Mouse (Mus musculus) urinary bladder, postnatal 25 days (tissue): ENCODE results near the gene Zbed4.
A peak's percentile ranks its signal among the peaks of the same experiment; 100 is the strongest.
"Not testable (repeated sequence)": the region's sequence is repeated elsewhere in the genome, so short reads cannot be mapped to it uniquely, and the experiment has no call there.

Experiments
- DNase-seq: peaks from one replicate; pipeline ENCODE4 v3.0.0; 2022; ENCODE audit warnings: low spot score

Gene Zbed4

DNA sequence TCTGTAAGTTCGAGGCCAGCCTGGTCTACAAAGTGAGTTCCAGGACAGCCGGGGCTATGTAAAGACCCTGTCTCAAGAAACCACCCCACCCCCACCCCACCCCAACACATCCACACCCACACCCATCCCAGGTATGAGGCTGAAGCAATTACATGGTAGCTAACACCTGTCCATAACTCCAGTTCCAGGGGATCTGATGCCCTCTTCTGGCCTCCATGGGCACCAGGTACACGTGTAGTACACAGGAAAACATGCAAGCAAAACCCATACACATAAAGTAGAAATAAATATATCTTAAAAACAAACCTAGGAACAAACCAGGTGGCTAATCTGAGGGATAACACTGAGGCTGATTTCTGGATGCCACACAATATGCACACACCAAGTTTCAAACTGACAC lies 61.8 kb downstream of the Zbed4 start:
- DNase-seq: no peak

DNA sequence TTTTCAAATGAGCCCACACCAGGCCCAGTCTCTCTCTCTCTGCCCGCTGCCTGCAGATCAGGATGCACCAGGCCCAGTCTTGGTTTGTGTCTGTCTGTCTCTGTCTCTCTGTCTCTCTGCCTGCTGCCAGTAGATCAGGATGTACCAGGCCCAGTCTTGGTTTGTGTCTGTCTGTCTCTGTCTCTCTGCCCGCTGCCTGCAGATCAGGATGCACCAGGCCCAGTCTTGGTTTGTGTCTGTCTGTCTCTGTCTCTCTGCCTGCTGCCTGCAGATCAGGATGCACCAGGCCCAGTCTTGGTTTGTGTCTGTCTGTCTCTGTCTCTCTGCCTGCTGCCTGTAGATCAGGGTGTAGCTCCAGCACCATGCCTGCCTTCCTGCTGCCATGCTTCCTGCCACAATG lies 62.4 kb downstream of the Zbed4 start:
- DNase-seq: not testable (repeated sequence)

DNA sequence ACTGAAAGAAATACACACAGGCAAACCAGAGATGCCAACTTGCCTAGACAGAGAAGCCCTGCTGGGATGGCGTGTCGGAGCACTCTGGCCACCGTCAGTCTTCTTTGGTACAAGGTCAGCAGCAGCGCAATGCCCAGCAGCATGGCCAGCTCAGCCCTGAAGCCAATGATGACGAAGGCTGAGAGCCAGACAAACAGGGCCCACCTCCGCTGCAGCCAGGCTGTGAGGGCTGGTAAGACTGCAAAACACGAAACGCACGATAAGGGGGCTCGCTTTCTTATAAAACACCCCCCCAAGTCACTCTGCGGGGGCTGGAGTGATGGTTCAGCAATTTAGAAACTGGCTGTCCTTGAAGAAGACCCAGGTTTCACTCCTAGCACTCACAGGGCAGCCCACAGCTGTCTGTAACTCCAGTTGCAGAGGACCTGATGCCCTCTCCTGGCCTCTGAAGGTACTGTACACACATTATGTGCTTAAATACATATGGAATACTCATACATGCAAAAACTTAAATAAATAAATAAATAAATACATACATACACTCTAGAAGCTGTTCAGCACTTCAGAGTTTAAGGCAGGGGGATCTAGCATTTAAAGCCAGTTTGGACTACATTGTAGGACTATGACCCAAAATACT lies 63.1 kb downstream of the Zbed4 start:
- no peak for DNase-seq

DNA sequence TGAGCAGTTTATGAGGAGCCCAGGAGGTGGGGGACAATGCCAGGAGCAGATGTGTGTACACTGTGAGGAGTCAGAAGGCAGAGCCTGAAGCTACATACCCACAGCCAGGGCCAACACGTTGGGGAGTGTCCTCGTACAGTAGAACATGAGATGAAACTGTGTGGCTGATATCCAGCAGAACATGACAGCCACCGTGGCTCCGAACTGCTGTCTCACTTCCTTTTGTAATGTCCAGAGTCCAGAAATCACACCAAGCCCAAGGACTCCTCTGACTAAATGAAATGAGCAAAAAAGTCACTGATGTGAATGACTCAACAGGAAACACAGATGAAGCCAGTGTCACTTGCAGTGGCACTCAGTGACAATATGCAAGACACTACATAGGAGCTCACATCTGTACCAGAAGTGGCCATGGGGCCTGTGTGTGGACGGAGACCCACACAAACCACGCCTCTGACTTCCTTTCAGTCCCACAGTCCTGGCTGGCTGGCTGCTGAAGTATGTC lies 63.8 kb downstream of the Zbed4 start:
- no peak for DNase-seq

DNA sequence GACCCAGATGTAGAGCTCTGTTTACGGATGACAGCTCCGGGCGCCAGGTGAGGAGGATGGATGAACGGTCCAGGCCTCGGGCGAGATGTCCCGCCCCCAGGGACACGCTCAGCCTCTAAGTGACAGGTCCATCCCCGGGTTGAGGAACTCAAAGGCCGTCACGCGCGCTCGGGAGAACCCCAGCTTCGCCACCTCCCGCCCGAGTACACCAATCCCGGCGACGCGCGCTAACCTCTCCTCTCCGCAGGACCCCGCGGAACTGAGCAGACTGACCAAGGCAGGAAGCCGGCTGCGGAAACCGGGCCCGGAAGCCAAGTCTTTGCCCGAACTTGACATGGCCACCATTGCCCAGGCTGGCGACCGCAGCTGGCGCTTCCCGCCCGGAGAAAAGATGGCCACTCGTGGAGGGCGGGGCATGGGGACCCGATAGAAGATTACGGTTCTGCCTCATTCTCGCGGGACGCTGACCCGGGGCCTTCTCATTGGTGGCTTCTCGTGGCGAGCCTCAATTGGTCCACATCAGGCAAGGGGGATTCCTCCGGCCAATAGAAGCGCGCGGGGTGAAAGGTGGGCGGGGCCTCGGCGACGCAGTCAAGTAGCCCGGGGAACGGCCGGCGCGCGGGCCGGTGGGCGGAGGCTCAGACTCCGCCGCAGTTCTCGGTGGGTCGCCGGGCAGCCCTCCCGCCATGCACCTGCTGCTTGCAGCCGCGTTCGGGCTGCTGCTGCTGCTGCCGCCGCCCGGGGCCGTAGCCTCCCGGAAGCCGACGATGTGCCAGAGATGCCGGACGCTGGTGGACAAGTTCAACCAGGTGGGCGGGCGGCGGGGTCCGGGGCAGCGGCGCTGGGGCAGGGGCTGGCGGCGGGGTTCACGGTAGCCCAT lies 67.8 kb downstream of the Zbed4 start, which contains the start of the genes Alg12 and Creld2:
Alg12 (minus strand) TSS at position 293 of the 880 bp plus-strand sequence.
Creld2 (plus strand) TSS at position 621 of the 880 bp plus-strand sequence.
- peak; percentile 98 for DNase-seq

DNA sequence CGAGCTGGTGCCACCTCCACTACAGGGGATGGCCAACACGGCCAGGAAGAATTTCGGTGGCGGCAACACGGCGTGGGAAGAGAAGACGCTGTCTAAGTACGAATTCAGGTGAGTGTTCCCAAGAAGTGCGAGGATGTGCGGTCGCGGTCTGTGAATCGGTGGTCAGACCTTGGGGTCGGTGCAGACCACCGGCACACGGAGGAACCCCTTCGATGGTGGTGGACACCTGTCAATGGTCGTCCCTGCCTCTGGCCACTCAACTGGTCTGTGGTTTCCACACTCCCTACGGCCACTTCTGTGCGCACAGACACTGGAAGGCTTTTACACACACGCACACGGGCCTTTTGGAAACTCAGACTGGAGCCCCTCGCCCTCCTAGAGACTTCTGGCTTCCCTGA lies 68.4 kb downstream of the Zbed4 start:
- DNase-seq: no peak

DNA sequence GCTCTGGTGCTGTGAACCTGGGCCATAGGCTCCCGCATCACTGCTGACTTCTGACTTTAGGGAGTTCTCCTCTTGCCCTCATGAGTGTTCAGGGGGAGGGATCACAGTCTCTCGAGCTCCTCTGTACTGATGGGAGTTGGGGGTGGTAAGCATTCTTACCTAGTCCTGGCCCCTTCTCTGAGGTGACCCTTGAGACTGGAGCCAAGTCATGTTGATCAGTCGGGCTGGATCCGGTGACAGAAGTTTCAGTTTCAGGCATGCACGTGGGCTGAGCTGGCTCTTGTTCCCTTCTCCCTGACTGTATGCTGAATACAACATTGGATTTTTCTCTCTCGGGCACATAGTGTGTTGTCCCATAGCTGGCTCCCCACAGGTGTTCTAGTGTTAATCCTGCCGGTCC lies 69.9 kb downstream of the Zbed4 start:
- DNase-seq: no peak

DNA sequence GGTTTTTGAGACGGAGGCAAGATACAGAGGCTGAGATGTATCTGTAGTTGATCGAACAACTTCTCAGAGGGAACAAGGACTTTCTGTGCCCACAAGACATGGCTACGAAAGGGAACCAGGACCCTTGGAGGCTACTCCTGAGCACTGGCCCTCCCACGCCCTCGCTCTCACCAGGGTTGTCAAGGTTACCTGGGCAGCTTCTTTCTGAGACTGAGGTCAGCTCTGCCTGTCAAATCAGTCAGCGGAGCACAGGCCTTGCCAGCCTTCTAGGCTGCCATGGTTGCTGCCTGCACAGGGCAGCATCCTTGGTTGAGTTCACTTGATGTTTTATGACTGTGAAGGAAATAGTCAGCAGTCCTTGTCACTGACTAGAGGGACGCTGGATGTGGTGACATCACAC lies 71.1 kb downstream of the Zbed4 start:
- DNase-seq: no peak

DNA sequence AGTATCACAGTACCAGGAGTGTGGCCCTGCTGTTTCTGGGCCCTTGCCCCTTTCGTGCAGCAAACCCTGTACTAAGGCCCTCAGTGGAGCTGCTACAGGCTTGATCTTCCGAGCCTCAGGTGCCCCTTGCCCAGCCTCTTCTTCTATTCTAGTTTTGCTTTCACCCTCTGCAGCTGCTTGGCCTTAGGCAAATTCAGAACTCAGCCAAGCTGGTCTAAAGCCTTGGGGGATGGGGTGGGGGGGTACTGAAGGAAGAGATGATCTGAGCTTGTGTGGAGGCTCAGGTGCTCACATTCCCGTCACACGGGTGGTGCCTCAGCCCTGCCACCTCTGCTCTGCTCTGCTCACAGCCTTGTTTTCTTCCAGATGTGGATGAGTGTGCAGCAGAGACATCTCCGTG lies 71.9 kb downstream of the Zbed4 start:
- no peak for DNase-seq

DNA sequence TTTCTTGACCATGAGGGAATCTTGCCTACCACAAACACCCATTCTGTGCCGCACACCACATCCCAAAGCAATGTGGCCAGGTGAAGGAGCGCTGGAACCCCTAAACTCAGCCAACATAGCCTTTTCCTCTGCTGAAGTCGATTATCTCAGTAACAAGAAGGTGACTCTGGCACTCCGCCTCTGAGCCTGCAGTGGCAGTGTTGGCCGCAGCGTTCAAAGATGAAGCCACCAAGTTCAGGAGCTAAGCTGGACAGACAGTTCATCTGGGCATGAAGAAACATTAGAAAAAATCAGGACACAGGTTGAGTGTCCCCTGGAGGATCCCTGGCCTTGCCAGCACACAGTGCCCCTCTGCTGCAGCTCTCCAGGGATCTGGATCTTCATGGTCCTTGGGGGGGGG lies 76.0 kb downstream of the Zbed4 start:
- DNase-seq: no peak

DNA sequence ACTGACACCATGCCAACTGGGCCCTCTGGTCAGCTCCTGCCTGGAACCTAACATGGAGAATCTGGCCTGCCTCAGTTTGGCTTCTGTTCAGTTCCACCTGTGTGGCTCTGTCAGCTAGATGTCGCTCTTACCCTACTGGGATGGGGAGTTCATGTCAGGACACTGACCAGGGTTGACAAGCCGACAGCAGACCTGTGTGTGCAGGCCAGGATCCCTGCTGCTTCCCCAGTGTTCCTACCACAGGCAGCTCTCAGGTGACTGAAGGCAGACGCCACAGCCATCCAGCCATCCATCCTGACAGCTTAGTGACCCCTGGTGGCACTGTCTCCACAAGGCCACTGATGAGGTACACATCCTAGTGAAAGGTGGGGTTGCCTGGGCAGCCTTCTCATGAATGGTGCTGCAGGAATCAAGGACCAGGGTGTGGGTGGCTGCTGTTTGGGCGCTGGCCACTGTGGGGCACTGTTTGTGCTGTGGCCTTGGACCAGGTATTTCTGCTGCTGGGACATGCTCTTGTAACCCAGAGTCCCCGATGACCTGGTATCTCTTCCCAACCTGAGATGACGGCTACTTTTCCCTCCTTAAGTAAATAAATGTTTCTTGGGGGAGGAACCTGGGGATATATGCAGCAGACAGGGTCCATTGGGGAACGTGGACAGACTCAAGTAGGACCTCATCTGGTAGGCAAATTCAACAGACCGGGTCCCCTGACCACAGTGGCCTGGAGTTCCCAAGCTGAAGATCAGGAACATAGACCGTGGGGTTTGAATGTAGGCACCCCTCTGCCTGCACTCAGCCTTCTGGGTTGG lies 76.7 kb downstream of the Zbed4 start:
- peak; percentile 56 for DNase-seq

DNA sequence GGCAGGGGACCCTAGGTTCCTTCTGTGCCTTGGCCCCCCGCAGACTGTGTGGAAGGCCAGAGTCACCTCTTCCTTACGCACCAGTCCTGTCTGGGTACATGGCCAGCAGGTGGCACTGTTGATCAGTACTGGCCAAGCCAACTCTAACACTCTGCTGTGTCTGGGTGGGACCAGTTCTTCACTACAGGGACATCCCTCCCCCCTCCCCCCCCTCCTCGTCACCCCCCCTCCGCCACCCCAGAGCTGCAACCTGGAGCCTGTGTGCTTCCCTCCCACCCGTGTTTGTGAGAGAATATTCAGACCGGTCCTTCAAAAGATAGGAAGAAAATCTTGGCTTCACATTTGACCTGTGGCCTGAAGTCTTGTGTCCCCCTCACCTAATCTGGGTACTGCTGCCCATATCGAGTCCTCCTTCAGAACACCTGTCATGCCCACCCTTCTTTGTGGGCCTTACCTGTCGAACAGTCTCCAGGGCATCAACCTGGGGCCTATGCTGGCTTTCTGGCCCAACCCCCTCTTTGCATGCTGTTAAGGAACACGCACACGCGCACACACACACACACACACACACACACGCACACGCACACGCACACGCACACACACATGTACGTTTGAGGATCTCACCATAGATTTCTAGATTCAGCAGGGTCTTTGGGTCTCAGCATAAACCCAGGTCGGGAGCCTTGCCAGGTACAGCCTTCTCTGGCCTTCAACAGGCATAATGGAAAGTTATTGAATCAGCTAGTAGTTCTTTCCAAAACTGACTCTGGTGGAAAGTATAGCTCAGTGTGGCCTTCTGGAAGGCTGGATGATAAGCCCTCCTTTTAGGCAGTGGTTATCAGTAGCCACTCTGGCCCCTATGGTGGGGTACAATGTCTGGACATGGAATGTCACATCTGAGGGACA lies 77.6 kb downstream of the Zbed4 start:
- peak; percentile 91 for DNase-seq

DNA sequence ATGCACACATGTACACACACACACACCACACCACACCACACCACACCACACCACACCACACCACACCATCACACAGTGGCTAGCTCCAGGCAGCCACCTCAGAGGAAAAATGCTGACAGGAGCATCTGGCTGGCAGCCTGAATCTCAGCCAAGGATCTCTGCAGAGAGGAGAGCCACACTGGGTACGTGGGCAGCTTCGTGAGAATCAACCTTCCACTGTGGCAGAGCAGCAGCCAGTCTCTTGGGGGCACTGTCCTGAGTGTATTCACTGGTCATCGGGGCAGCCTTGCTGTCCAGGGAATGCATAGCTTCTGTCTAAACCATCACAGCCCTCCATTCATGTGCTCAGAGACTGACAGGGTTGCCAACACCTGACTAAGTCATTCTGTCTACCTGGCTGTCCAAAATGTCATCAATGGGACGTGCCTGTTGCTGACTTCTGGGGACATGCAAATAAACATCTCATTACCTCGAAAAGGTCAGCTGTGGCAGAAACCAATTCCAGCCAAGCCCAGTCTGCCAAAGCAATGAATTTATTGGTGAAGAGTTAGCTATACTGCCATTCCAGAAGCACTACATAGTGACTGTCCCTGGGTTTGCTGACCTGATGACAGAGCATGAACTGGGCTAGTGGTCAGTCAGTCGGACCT lies 78.5 kb downstream of the Zbed4 start:
- DNase-seq: no peak

DNA sequence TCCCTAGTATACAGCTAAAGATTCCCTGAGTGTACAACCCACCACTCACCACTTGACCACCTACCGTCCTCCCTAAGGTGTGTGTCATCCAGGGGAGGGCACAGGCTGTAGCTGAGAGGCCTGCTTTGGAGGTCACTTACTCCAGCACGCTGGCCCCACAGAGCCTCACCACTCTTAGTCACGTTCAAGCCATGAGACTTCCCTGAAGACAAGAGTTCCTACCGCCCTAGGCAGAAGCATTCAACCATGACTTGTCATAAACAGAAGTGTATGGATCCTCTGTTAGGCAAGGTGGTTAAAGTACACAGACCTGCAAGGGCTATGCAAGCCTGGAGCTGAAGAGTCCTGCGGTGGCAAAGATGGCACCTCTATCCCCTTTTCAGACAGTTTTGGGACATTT lies 79.2 kb downstream of the Zbed4 start:
- DNase-seq: no peak

DNA sequence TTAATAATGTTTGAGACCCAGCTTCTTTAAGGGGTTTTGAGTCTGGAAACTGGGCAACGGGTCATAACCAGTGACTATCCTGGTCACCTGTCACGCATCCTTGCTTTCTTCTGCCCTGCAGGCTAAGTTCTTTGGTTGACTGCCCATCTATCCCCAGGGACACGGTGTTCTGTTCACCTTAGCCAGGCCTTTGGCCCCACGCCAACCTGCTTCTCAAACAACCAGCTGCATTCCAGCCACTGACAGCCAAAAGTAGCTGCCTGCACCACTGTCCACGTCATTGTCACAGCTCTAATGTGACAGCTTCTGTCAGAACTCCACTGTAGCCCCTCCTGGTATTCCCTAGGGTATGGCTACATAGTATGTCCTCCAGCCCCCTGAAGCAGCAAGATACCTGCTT lies 80.0 kb downstream of the Zbed4 start:
- peak; percentile 35 for DNase-seq

DNA sequence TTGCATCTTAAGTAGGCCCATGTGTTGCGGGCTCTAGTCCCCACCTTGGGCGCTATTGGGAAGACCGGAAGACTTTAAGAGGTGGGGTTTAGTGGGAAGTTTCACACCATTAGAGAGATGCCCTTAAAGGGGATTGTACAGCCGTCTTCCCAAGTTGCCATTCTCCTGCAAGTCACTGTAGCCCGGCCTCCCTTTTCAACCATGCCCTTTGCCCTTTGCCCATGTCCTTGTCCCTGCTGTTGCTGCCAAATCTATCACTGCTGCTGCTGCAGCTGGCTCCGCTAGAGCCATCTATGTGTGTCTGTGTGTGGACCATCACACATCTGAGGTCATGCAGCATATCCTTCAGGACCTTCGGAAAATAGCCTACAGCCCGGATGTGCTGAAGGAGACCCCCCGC lies 81.1 kb downstream of the Zbed4 start:
- no peak for DNase-seq
